9 mouse cellular contexts compared by ENCODE assay signal in genomic region chr14:11874960-11875889, GRCm38 (mm10).
DNase-seq lines count a peak whose midpoint lies in the region; ATAC-seq and TF ChIP-seq lines count a peak whose summit lies in the region.
"Had no signal": no experiment of that assay in that cellular context is flagged by ENCODE, and none has a peak within 500 bp of the region (broad histone marks: within the 10 kb centered on the region; RNA-seq: fewer than 3 reads in every experiment).

No protein-coding gene starts in this region.

- peaks cover 40% of the 10 kb centered on the region for H3K36me3 ChIP-seq in heart, adult 2 months (ENCODE audit: control insufficient read depth, insufficient read depth, low read length)
- H3K36me3 ChIP-seq in hindbrain, embryonic 14.5 days (replicated peaks; ENCODE audit: control insufficient read depth, insufficient read depth): no peaks in the 10 kb centered on the region
- H3K36me3 ChIP-seq in midbrain, embryonic 15.5 days (replicated peaks): no peaks in the 10 kb centered on the region
- H3K36me3 ChIP-seq in intestine, postnatal 0 days (ENCODE audit: control insufficient read depth, insufficient read depth): no peaks in the 10 kb centered on the region

- ATAC-seq in hindbrain, embryonic 14.5 days (ENCODE audit: low FRiP score): peak; percentile 86
- ATAC-seq in midbrain, embryonic 15.5 days (replicated peaks): peak; percentile 71
- no peak for ATAC-seq in intestine, postnatal 0 days

- H3K9me3 ChIP-seq in hindbrain, embryonic 14.5 days (ENCODE audit: control insufficient read depth, low read length): no peaks in the 10 kb centered on the region
- no peaks in the 10 kb centered on the region for H3K9me3 ChIP-seq in midbrain, embryonic 15.5 days
- H3K9me3 ChIP-seq in intestine, postnatal 0 days (ENCODE audit: control insufficient read depth): no peaks in the 10 kb centered on the region

- intact Hi-C loops in heart, adult 2 months (cut with DNase I): no loop called here

- H3K79me2 ChIP-seq in heart, adult 2 months (replicated peaks; ENCODE audit: control insufficient read depth, insufficient read depth, low read length): peaks cover 3% of the 10 kb centered on the region; the same call in 1 of the 2 replicates

- TF ChIP-seq EP300 in heart, adult 2 months (IDR thresholded peaks at IDR 0.05; ENCODE audit: insufficient read depth, low read depth, low read length): no peak

- H3K27me3 ChIP-seq in heart, adult 2 months (ENCODE audit: control insufficient read depth, insufficient read depth, low read length): no peaks in the 10 kb centered on the region
- no peaks in the 10 kb centered on the region for H3K27me3 ChIP-seq in hindbrain, embryonic 14.5 days (ENCODE audit: control insufficient read depth, insufficient read depth, low read length)
- no peaks in the 10 kb centered on the region for H3K27me3 ChIP-seq in midbrain, embryonic 15.5 days (replicated peaks)
- no peaks in the 10 kb centered on the region for H3K27me3 ChIP-seq in intestine, postnatal 0 days (replicated peaks; ENCODE audit: control insufficient read depth, insufficient read depth, low read length)
- H3K27me3 ChIP-seq: CH12.LX had no signal

- WGBS in heart, adult 2 months: 74% methylated on average over 11 of the region's 11 CpGs
- 54% methylated on average over 11 of the region's 11 CpGs for WGBS in hindbrain, embryonic 14.5 days
- WGBS in midbrain, embryonic 15.5 days: 66% methylated on average over 11 of the region's 11 CpGs
- WGBS in intestine, postnatal 0 days: 88% methylated on average over 11 of the region's 11 CpGs

- no peak for TF ChIP-seq CTCF in heart, adult 2 months (IDR thresholded peaks at IDR 0.05)
- no peak for TF ChIP-seq CTCF in intestine, postnatal 0 days (IDR thresholded peaks at IDR 0.05; ENCODE audit: low read depth)

- no peak overlapping the region for H3K9ac ChIP-seq in heart, adult 2 months (ENCODE audit: low read depth, low read length)
- H3K9ac ChIP-seq in hindbrain, embryonic 14.5 days: no peak overlapping the region
- no peak overlapping the region for H3K9ac ChIP-seq in midbrain, embryonic 15.5 days
- H3K9ac ChIP-seq in intestine, postnatal 0 days (ENCODE audit: low read depth, low read length): no peak overlapping the region

- TF ChIP-seq POLR2A in heart, adult 2 months (IDR thresholded peaks at IDR 0.05; ENCODE audit: insufficient read depth, low read depth, low read length): no peak

- peaks cover 32% of the 10 kb centered on the region for H3K4me1 ChIP-seq in heart, adult 2 months (ENCODE audit: control insufficient read depth, insufficient read depth, low read length)
- H3K4me1 ChIP-seq in hindbrain, embryonic 14.5 days (replicated peaks; ENCODE audit: control insufficient read depth, insufficient read depth, low read length): peaks cover 43% of the 10 kb centered on the region
- H3K4me1 ChIP-seq in midbrain, embryonic 15.5 days: peaks cover 17% of the 10 kb centered on the region
- no peaks in the 10 kb centered on the region for H3K4me1 ChIP-seq in intestine, postnatal 0 days (replicated peaks; ENCODE audit: control insufficient read depth, insufficient read depth, low read length)

- no peak overlapping the region for H3K4me2 ChIP-seq in hindbrain, embryonic 14.5 days (replicated peaks)
- no peak overlapping the region for H3K4me2 ChIP-seq in midbrain, embryonic 15.5 days
- no peak overlapping the region for H3K4me2 ChIP-seq in intestine, postnatal 0 days (replicated peaks; ENCODE audit: low read depth)

- H3K27ac ChIP-seq in heart, adult 2 months: peak overlapping the region; percentile 16; the same call in 1 of the 2 replicates
- H3K27ac ChIP-seq in hindbrain, embryonic 14.5 days: peak overlapping the region; percentile 76
- 0 out of 2 replicates have a peak overlapping the region, but pooled peaks have one; percentile 20 for H3K27ac ChIP-seq in midbrain, embryonic 15.5 days
- no peak overlapping the region for H3K27ac ChIP-seq in intestine, postnatal 0 days (ENCODE audit: low read depth, low read length)

- no peak overlapping the region for H3K4me3 ChIP-seq in heart, adult 2 months
- no peak overlapping the region for H3K4me3 ChIP-seq in hindbrain, embryonic 14.5 days (replicated peaks; ENCODE audit: low read length)
- no peak overlapping the region for H3K4me3 ChIP-seq in midbrain, embryonic 15.5 days
- no peak overlapping the region for H3K4me3 ChIP-seq in intestine, postnatal 0 days (ENCODE audit: low read depth, low read length)

- no peak for DNase-seq in heart, adult 2 months
- DNase-seq in heart, adult 8-10 months (ENCODE audit: low spot score): no peak
- peak; percentile 93 for DNase-seq in Muller cell, postnatal 12 days (ENCODE audit: inconsistent ontology term)
- peak; percentile 56 for DNase-seq in hindbrain, embryonic 14.5 days (ENCODE audit: low spot score)
- no peak for DNase-seq in spleen, postnatal 10 days (ENCODE audit: low spot score in 2 of 2)
- no peak for DNase-seq in thymus, postnatal 10 days (ENCODE audit: low spot score in 2 of 2)

Comparison
In these comparisons a context has a peak if more than half of its experiments do, and no peak if none do; other contexts are left out.
1. DNase-seq: peak in Muller cell, postnatal 12 days (single experiment) and hindbrain, embryonic 14.5 days (single experiment); none in heart, adult 2 months (0 of 2), heart, adult 8-10 months (single experiment), spleen, postnatal 10 days (0 of 2) and thymus, postnatal 10 days (0 of 2).